Mouse (Mus musculus) embryonic facial prominence, embryonic 12.5 days (tissue): ENCODE results near the gene Zfp704. TPM values are rescaled to one million over a fixed set of nuclear protein-coding genes. Genes with fewer than 3 reads are reported as not detected.

Experiments
- ATAC-seq: fragments of 200-750 bp; cut with Nextera tagmentation; 2 replicates; pipeline ENCODE4 v1.8.0; 2017; ENCODE audit not compliant: insufficient number of reproducible peaks, insufficient read depth, low FRiP score, low TSS enrichment
- H3K27ac ChIP-seq: fragments of 300-500 bp; sonication (generic); 2 replicates; pipeline ENCODE4 v1.5.1; 2016; ENCODE audit warnings: mild to moderate bottlenecking
- H3K27me3 ChIP-seq: fragments of 300-500 bp; sonication (generic); 2 replicates; pipeline ENCODE4 v1.6.1; 2016; ENCODE audit warnings: mild to moderate bottlenecking, moderate library complexity
- H3K36me3 ChIP-seq: fragments of 300-500 bp; sonication (generic); 2 replicates; pipeline ENCODE4 v1.6.1; 2016; ENCODE audit warnings: mild to moderate bottlenecking
- H3K4me1 ChIP-seq: fragments of 300-500 bp; sonication (generic); 2 replicates; pipeline ENCODE4 v1.6.1; 2016
- H3K4me2 ChIP-seq: fragments of 300-500 bp; sonication (generic); replicated peaks from 2 replicates; pipeline ENCODE4 v1.6.1; 2016; ENCODE audit warnings: mild to moderate bottlenecking, moderate library complexity
- H3K4me3 ChIP-seq: fragments of 300-500 bp; sonication (generic); 2 replicates; pipeline ENCODE4 v1.5.1; 2016; ENCODE audit warnings: mild to moderate bottlenecking
- H3K9ac ChIP-seq: fragments of 300-500 bp; sonication (generic); 2 replicates; pipeline ENCODE4 v1.6.1; 2016; ENCODE audit warnings: mild to moderate bottlenecking, moderate library complexity
- H3K9me3 ChIP-seq: fragments of 300-500 bp; sonication (generic); 2 replicates; pipeline ENCODE4 v1.6.1; 2016; ENCODE audit warnings: mild to moderate bottlenecking, moderate library complexity
- WGBS: fragments of 180-500 bp; shearing (Covaris S2); methylation state at CpG from one replicate; pipeline ENCODE4 v1.1.7; 2016; 5-methylcytosine and 5-hydroxymethylcytosine counted together
- polyA plus RNA-seq: library from polyadenylated mRNA; unstranded; fragments of >200 nt; fragmentation: Nextera tagmentation; extraction: Ambion mirVana; gene quantifications from 2 replicates; pipeline ENCODE4 v1.2.1, GENCODE M21; 2016

Gene Zfp704
- polyA plus RNA-seq, 1 experiment from 2014 or later: 8.8 TPM

GRCm38 (mm10) chr3:9552332-9552731 lies 57.6 kb downstream of the Zfp704 start:
- Histone ChIP-seq H3K9ac (no peak overlapping the region), H3K36me3 (no peaks in the 10 kb centered on the region), H3K4me2 (no peak overlapping the region), H3K4me3 (no peak overlapping the region), H3K9me3 (no peaks in the 10 kb centered on the region), H3K27ac (no peak overlapping the region), H3K27me3 (no peaks in the 10 kb centered on the region), H3K4me1 (peaks cover 13% of the 10 kb centered on the region; the same call in 1 of the 2 replicates)
- ATAC-seq: no peak
- WGBS: 72% methylated on average over 8 of the region's 8 CpGs

DNA sequence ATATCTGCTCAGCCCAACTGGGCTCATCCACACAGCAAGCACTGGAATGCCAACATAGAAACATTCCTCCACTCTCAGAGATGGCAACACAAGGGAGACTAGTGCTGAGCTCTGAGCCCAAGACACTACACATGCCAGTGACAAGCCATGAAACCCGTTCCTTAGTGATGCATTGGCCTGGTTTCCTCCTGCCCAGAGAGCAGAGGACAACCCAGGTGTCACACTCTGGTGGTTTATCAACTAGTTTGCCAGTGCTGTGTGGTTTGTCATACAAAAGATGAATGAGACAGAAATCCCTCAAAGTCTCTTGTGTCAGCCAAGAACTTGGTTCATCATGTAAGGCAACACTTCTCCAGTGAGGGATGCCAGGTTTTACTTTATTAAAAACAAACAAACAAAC lies 59.0 kb downstream of the Zfp704 start:
- H3K4me1 ChIP-seq: peaks cover 24% of the 10 kb centered on the region
- no peak for ATAC-seq
- no peaks in the 10 kb centered on the region for H3K9me3 ChIP-seq
- WGBS: 89% methylated on average over 1 of the region's 1 CpGs
- H3K27ac ChIP-seq: no peak overlapping the region
- H3K4me2 ChIP-seq: no peak overlapping the region
- no peaks in the 10 kb centered on the region for H3K36me3 ChIP-seq
- H3K27me3 ChIP-seq: no peaks in the 10 kb centered on the region
- H3K4me3 ChIP-seq: no peak overlapping the region
- H3K9ac ChIP-seq: no peak overlapping the region

DNA sequence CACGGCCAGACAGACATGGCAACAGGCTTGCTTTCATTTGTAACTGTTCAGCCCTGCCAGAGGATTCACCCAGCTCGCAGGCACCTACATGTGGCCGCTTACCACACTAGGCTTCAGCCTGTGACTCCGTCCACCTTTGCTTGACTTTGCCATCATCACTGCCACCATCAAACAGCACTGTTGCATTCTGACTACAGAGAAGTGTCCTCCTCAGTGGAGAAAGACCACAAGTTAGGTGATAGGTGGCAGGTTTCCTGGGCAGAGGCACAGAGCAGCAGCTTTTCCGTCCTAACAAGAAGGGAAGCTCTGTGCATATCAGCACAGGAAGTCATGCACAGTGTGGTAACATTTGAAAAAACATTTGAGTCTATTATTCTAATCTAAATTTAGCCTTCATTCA lies 60.1 kb downstream of the Zfp704 start:
- H3K4me3 ChIP-seq: no peak overlapping the region
- no peak overlapping the region for H3K9ac ChIP-seq
- H3K36me3 ChIP-seq: no peaks in the 10 kb centered on the region
- peaks cover 26% of the 10 kb centered on the region for H3K4me1 ChIP-seq
- H3K27ac ChIP-seq: no peak overlapping the region
- H3K9me3 ChIP-seq: no peaks in the 10 kb centered on the region
- H3K27me3 ChIP-seq: no peaks in the 10 kb centered on the region
- no peak overlapping the region for H3K4me2 ChIP-seq
- 80% methylated on average over 5 of the region's 5 CpGs for WGBS
- ATAC-seq: no peak

GRCm38 (mm10) chr3:9548188-9548587 lies 61.7 kb downstream of the Zfp704 start:
- no peaks in the 10 kb centered on the region for H3K9me3 ChIP-seq

GRCm38 (mm10) chr3:9546882-9547620 lies 62.8 kb downstream of the Zfp704 start:
- WGBS: 38% methylated on average over 15 of the region's 15 CpGs
- no peak overlapping the region; the same call in 1 of the 2 replicates for H3K4me2 ChIP-seq

More at GRCm38 (mm10) chr3:9548188-9548587, 61.7 kb downstream of the Zfp704 start:
- H3K4me2 ChIP-seq: no peak overlapping the region
- no peaks in the 10 kb centered on the region for H3K27me3 ChIP-seq
- ATAC-seq: no peak
- H3K36me3 ChIP-seq: no peaks in the 10 kb centered on the region
- no peak overlapping the region for H3K9ac ChIP-seq
- H3K4me3 ChIP-seq: no peak overlapping the region
- peaks cover 26% of the 10 kb centered on the region for H3K4me1 ChIP-seq
- 61% methylated on average over 10 of the region's 10 CpGs for whole genome bisulfite sequencing
- H3K27ac ChIP-seq: no peak overlapping the region

DNA sequence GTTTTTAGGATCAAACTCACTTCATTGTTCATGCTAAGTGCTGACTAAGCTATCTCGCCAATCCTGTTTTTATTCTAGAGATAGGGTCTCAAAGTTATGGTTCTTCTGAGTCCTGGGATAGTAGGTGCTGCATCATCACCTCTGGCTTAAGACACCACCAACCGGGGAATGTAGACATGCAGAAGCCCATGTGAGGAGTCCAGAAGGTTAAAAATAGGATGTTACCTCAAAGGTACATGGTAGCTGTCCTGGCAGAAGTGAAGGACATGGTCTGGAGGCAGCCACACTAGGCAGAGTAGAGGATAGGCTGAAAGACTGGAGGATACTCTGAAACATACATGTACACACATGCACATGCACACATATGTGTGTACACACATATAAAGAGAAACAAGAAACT lies 65.5 kb downstream of the Zfp704 start:
- no peak for ATAC-seq
- Histone ChIP-seq H3K27me3 (no peaks in the 10 kb centered on the region), H3K4me3 (no peak overlapping the region), H3K4me2 (no peak overlapping the region), H3K27ac (no peak overlapping the region), H3K9ac (no peak overlapping the region), H3K4me1 (peaks cover 22% of the 10 kb centered on the region), H3K9me3 (no peaks in the 10 kb centered on the region), H3K36me3 (no peaks in the 10 kb centered on the region)
- WGBS: 93% methylated on average over 2 of the region's 2 CpGs

More at GRCm38 (mm10) chr3:9546882-9547620, 62.8 kb downstream of the Zfp704 start:
- no peak overlapping the region for H3K9ac ChIP-seq
- H3K9me3 ChIP-seq: no peaks in the 10 kb centered on the region
- no peak for ATAC-seq
- no peaks in the 10 kb centered on the region for H3K27me3 ChIP-seq
- H3K4me3 ChIP-seq: no peak overlapping the region
- peak overlapping the region; percentile 57; the same call in 1 of the 2 replicates for H3K27ac ChIP-seq
- peaks cover 26% of the 10 kb centered on the region for H3K4me1 ChIP-seq
- no peaks in the 10 kb centered on the region for H3K36me3 ChIP-seq

GRCm38 (mm10) chr3:9543916-9544315 lies 66.0 kb downstream of the Zfp704 start:
- H3K27me3 ChIP-seq: no peaks in the 10 kb centered on the region
- WGBS: 85% methylated on average over 5 of the region's 5 CpGs
- no peak overlapping the region for H3K4me3 ChIP-seq
- H3K9me3 ChIP-seq: no peaks in the 10 kb centered on the region
- H3K4me1 ChIP-seq: peaks cover 22% of the 10 kb centered on the region
- no peak overlapping the region for H3K9ac ChIP-seq
- no peaks in the 10 kb centered on the region for H3K36me3 ChIP-seq
- ATAC-seq: no peak
- no peak overlapping the region for H3K27ac ChIP-seq
- H3K4me2 ChIP-seq: no peak overlapping the region

GRCm38 (mm10) chr3:9543463-9543862 lies 66.4 kb downstream of the Zfp704 start:
- WGBS: 74% methylated on average over 4 of the region's 4 CpGs
- Histone ChIP-seq H3K4me2 (no peak overlapping the region), H3K27me3 (no peaks in the 10 kb centered on the region), H3K4me3 (no peak overlapping the region), H3K27ac (no peak overlapping the region), H3K9me3 (no peaks in the 10 kb centered on the region), H3K36me3 (no peaks in the 10 kb centered on the region), H3K9ac (no peak overlapping the region), H3K4me1 (peaks cover 22% of the 10 kb centered on the region)
- no peak for ATAC-seq

- Histone ChIP-seq H3K27ac (no peak overlapping the region), H3K4me3 (no peak overlapping the region), H3K9ac (no peak overlapping the region), H3K36me3 (no peaks in the 10 kb centered on the region), H3K4me1 (0 out of 2 replicates have a peak, but pooled peaks cover 6% of the 10 kb centered on the region), H3K27me3 (no peaks in the 10 kb centered on the region), H3K4me2 (no peak overlapping the region), H3K9me3 (no peaks in the 10 kb centered on the region)
- 91% methylated on average over 14 of the region's 14 CpGs for WGBS
- ATAC-seq: no peak
These were observed 68.3 kb downstream of the Zfp704 start for GRCm38 (mm10) chr3:9541561-9541960.

DNA sequence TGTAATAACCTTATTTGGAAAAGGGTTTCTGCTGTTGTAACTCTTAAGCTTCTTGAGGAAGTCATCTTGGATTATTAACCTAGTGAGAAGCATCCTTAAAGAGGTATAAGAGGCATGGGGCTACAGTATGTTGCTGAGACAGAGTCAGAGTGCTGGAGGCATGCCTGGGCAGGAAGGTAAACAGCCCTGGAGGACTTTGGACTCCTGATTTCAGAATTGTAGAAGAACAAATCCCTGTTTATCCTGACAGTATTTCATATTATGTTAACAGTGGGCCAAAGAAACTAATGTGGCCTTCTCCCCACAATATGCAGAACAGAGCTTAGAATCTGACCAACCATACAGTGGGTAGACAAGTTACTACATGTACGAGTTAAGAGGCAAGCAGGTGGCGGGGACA lies 71.4 kb downstream of the Zfp704 start:
- no peak overlapping the region for H3K9ac ChIP-seq
- WGBS: 90% methylated on average over 2 of the region's 2 CpGs
- ATAC-seq: no peak

GRCm38 (mm10) chr3:9537889-9538288 lies 72.0 kb downstream of the Zfp704 start:
- H3K9me3 ChIP-seq: no peaks in the 10 kb centered on the region
- H3K4me1 ChIP-seq: no peaks in the 10 kb centered on the region
- no peak overlapping the region for H3K9ac ChIP-seq
- no peak for ATAC-seq
- no peak overlapping the region for H3K4me2 ChIP-seq
- H3K4me3 ChIP-seq: no peak overlapping the region
- H3K27ac ChIP-seq: no peak overlapping the region
- no peaks in the 10 kb centered on the region for H3K27me3 ChIP-seq
- no peaks in the 10 kb centered on the region for H3K36me3 ChIP-seq
- 74% methylated on average over 7 of the region's 7 CpGs for WGBS

More for the DNA sequence above, 71.4 kb downstream of the Zfp704 start:
- Histone ChIP-seq H3K4me2 (no peak overlapping the region), H3K27ac (no peak overlapping the region), H3K4me3 (no peak overlapping the region), H3K36me3 (no peaks in the 10 kb centered on the region), H3K9me3 (no peaks in the 10 kb centered on the region), H3K27me3 (no peaks in the 10 kb centered on the region), H3K4me1 (no peaks in the 10 kb centered on the region)

- Histone ChIP-seq H3K4me3 (no peak overlapping the region), H3K27me3 (no peaks in the 10 kb centered on the region), H3K36me3 (no peaks in the 10 kb centered on the region), H3K27ac (no peak overlapping the region), H3K9me3 (peaks cover 3% of the 10 kb centered on the region; the same call in 1 of the 2 replicates), H3K9ac (no peak overlapping the region), H3K4me1 (no peaks in the 10 kb centered on the region), H3K4me2 (no peak overlapping the region)
- WGBS: 88% methylated on average over 9 of the region's 9 CpGs
- no peak for ATAC-seq
These were observed 79.6 kb downstream of the Zfp704 start for GRCm38 (mm10) chr3:9530097-9530780.
